Mouse (Mus musculus): Measurements from ENCODE around the gene Fam78a.

- no peak for TF ChIP-seq CTCF (IDR thresholded peaks at IDR 0.05; ENCODE audit: low read depth)
- TF ChIP-seq EP300 (IDR thresholded peaks at IDR 0.05; ENCODE audit: low read depth) = no peak
These were observed 43.6 kb downstream of the Fam78a start for GRCm38 (mm10) chr2:32041087-32041486.

Measured in liver, embryonic 14.5 days (tissue).